Mouse (Mus musculus) heart, adult 2 months (tissue): ENCODE measurements at regions not wholly inside any gene's neighbourhood (a gene's known extent, or its start where the extent isn't known, plus 50 kb on each side); places are given as distances from the start of the nearest gene placed in this dataset.

Source experiments
- DNase-seq, 2 experiments: peaks; one replicate each; pipeline ENCODE4 v3.0.0; 2021
- H3K27ac ChIP-seq: fragments of 200-600 bp; 2 replicates; pipeline ENCODE4 v1.8.1; 2022
- H3K27me3 ChIP-seq: fragments of 200-500 bp; 2 replicates; pipeline ENCODE4 v1.6.1; 2012; ENCODE audit warnings: mild to moderate bottlenecking, low read length, inconsistent platforms, mixed read lengths; ENCODE audit not compliant: control insufficient read depth, insufficient read depth
- H3K36me3 ChIP-seq: fragments of 200-500 bp; 2 replicates; pipeline ENCODE4 v1.6.1; 2012; ENCODE audit warnings: low read length, inconsistent platforms; ENCODE audit not compliant: control insufficient read depth, insufficient read depth
- H3K4me1 ChIP-seq: fragments of 200-500 bp; 2 replicates; pipeline ENCODE4 v1.6.1; 2011; ENCODE audit warnings: low read length; ENCODE audit not compliant: control insufficient read depth, insufficient read depth
- H3K4me3 ChIP-seq: fragments of 200-600 bp; 2 replicates; pipeline ENCODE4 v1.8.1; 2022
- H3K79me2 ChIP-seq: fragments of 200-500 bp; replicated peaks from 2 replicates; pipeline ENCODE4 v1.6.1; 2012; ENCODE audit warnings: mild to moderate bottlenecking, inconsistent platforms, low read length, moderate library complexity, mixed read lengths; ENCODE audit not compliant: control insufficient read depth, insufficient read depth
- H3K9ac ChIP-seq: fragments of 200-500 bp; 2 replicates; pipeline ENCODE4 v1.6.1; 2012; ENCODE audit warnings: low read depth, mild to moderate bottlenecking, control low read depth, inconsistent platforms, low read length, mixed read lengths
- CTCF ChIP-seq: fragments of 200-600 bp; IDR thresholded peaks from 2 replicates; pipeline ENCODE4 v1.8.1; 2022; ENCODE audit warnings: antibody characterized with exemption, mild to moderate bottlenecking, moderate library complexity
- EP300 ChIP-seq: fragments of 200-500 bp; IDR thresholded peaks from 2 replicates; pipeline ENCODE4 v1.6.1; 2011; ENCODE audit warnings: low read depth, low read length, control low read depth; ENCODE audit not compliant: insufficient read depth
- POLR2A ChIP-seq: fragments of 200-500 bp; IDR thresholded peaks from 2 replicates; pipeline ENCODE4 v1.6.1; 2011; ENCODE audit warnings: mild to moderate bottlenecking, low read depth, low read length, control low read depth; ENCODE audit not compliant: insufficient read depth
- WGBS: fragments of 180-500 bp; shearing (Covaris S2); methylation state at CpG from one replicate; pipeline ENCODE4 v1.1.7; 2018; 5-methylcytosine and 5-hydroxymethylcytosine counted together
- intact Hi-C: fragments of 180-260 bp; cut with DNase I; formaldehyde crosslinking; loops from one replicate; pipeline ENCODE4 v1.15.1; 2025

DNA sequence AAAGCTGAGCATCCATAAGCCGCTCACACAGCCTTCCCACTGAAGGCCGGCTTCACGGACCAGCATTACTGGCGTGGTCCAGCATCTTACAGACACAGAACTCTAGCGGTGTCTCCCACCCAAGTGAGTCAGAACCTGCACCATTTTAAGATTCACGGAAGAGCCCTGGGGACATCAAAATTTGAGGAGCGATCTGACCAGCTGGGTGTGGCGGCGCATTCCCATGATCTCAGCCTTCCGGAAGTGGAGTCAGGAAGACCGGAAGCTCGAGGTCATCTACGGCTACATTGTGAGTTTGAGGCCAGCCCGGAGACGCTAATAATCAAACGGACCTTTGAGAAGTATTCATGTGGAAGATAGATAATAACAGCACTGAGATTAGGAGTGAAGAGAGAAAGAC, 171.5 kb upstream of the Jmjd1c start:
- DNase-seq = no peak
- Histone ChIP-seq H3K9ac (no peak overlapping the region), H3K36me3 (no peaks in the 10 kb centered on the region; the same call in none of the 2 replicates), H3K27ac (no peak overlapping the region), H3K4me1 (peaks cover 19% of the 10 kb centered on the region), H3K79me2 (no peaks in the 10 kb centered on the region), H3K27me3 (no peaks in the 10 kb centered on the region), H3K4me3 (no peak overlapping the region)
- intact Hi-C loops = loop anchor here (5.0 kb wide), 1 partner anchor 33 kb away; no protein-coding TSS in a partner anchor
- TF ChIP-seq POLR2A (no peak), CTCF (no peak), EP300 (no peak)
- WGBS = 52% methylated on average over 16 of the region's 16 CpGs

DNA sequence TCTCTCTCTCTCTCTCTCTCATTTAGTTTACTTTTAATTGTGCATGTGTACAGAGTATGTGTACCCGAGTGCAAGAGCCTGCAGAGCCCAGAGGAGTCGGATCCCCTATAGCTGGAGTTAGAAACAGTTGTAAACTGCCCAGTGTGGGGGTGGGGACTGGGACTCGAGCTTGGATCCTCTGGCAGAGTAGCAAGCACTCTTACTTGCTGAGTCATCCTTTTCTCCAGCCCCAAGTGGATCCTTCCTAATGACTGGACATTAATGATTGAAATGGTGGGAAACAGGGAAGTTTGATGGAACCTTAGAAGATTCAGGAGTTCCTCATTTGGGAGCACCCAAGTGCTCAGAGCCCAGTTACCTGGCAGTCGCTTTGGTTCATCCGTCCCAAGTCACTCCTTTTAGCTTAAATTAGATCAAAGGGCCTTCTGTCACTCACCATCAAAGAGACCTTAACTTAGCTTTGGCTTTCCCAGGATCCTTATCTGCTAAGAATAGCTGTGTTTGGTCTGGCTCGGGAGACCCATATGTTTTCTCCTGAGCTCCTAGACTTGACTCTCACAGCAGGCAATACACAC, 170.3 kb upstream of the Jmjd1c start:
- 47% methylated on average over 6 of the region's 6 CpGs for WGBS
- H3K9ac ChIP-seq = no peak overlapping the region
- TF ChIP-seq EP300 = no peak
- no peak for TF ChIP-seq POLR2A
- no peak for TF ChIP-seq CTCF
- no peaks in the 10 kb centered on the region for H3K27me3 ChIP-seq
- no peaks in the 10 kb centered on the region for H3K79me2 ChIP-seq
- H3K4me3 ChIP-seq = no peak overlapping the region
- H3K27ac ChIP-seq = no peak overlapping the region
- intact Hi-C loops = no loop called here
- no peaks in the 10 kb centered on the region; the same call in none of the 2 replicates for H3K36me3 ChIP-seq
- DNase-seq = no peak
- peaks cover 15% of the 10 kb centered on the region for H3K4me1 ChIP-seq

DNA sequence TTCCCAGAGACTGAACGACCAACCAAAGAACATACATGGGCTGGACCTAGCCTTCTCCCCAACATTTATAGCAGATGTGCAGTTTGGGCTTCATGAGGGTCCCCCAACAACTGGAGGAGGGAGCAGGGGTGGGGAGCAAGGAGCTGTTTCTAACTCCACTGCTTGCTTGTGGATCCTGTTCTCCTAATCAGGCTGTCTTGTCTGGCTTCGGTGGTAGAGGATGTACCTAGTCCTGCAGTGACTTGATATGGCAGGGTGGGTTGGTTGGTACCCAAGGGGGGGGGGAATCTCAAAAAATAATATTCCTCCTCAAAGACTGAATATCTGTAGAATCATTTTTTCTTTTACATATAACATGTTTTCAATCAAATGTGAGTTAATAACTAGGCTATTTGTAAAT, 168.3 kb upstream of the Jmjd1c start:
- H3K79me2 ChIP-seq = no peaks in the 10 kb centered on the region

GRCm38 (mm10) chr10:66928211-66928990, 167.5 kb upstream of the Jmjd1c start:
- no peak overlapping the region for H3K9ac ChIP-seq
- TF ChIP-seq CTCF (no peak), EP300 (no peak), POLR2A (no peak)
- DNase-seq = peak in 1 of 2 experiments; percentile 50
- no peaks in the 10 kb centered on the region; the same call in 1 of the 2 replicates for H3K36me3 ChIP-seq
- no peaks in the 10 kb centered on the region for H3K79me2 ChIP-seq
- 36% methylated on average over 6 of the region's 6 CpGs for WGBS
- no peaks in the 10 kb centered on the region for H3K27me3 ChIP-seq
- H3K27ac ChIP-seq = no peak overlapping the region
- peaks cover 4% of the 10 kb centered on the region for H3K4me1 ChIP-seq
- intact Hi-C loops = no loop called here
- no peak overlapping the region for H3K4me3 ChIP-seq

More for the DNA sequence above, 168.3 kb upstream of the Jmjd1c start:
- intact Hi-C loops = no loop called here
- Histone ChIP-seq H3K4me1 (peaks cover 4% of the 10 kb centered on the region), H3K36me3 (no peaks in the 10 kb centered on the region; the same call in 1 of the 2 replicates), H3K4me3 (no peak overlapping the region), H3K27ac (no peak overlapping the region), H3K27me3 (no peaks in the 10 kb centered on the region), H3K9ac (no peak overlapping the region)
- no peak for TF ChIP-seq POLR2A
- no peak for TF ChIP-seq EP300
- TF ChIP-seq CTCF = no peak
- 77% methylated on average over 2 of the region's 2 CpGs for WGBS
- DNase-seq = no peak

GRCm38 (mm10) chr10:66930563-66930962, 165.4 kb upstream of the Jmjd1c start:
- no peaks in the 10 kb centered on the region for H3K27me3 ChIP-seq
- H3K27ac ChIP-seq = peak overlapping the region; percentile 33
- DNase-seq = peak in 1 of 2 experiments; percentile 26
- H3K9ac ChIP-seq = no peak overlapping the region
- no peak overlapping the region for H3K4me3 ChIP-seq
- no peak for TF ChIP-seq POLR2A
- TF ChIP-seq CTCF = no peak
- no peak for TF ChIP-seq EP300
- WGBS = 67% methylated on average over 10 of the region's 10 CpGs
- no peaks in the 10 kb centered on the region for H3K79me2 ChIP-seq
- intact Hi-C loops = no loop called here
- H3K36me3 ChIP-seq = no peaks in the 10 kb centered on the region; the same call in 1 of the 2 replicates
- H3K4me1 ChIP-seq = peaks cover 3% of the 10 kb centered on the region

GRCm38 (mm10) chr10:66931505-66931904, 164.4 kb upstream of the Jmjd1c start:
- TF ChIP-seq EP300 (peak; percentile 89), POLR2A (no peak), CTCF (no peak)
- peaks cover 2% of the 10 kb centered on the region for H3K4me1 ChIP-seq
- no peak overlapping the region for H3K9ac ChIP-seq
- no peaks in the 10 kb centered on the region; the same call in 1 of the 2 replicates for H3K36me3 ChIP-seq
- DNase-seq = peak; percentile 76 to 81
- intact Hi-C loops = no loop called here
- no peaks in the 10 kb centered on the region for H3K79me2 ChIP-seq
- WGBS = 37% methylated on average over 7 of the region's 7 CpGs
- H3K4me3 ChIP-seq = no peak overlapping the region
- H3K27ac ChIP-seq = peak overlapping the region; percentile 33
- no peaks in the 10 kb centered on the region for H3K27me3 ChIP-seq
